Mouse (Mus musculus) myocyte (in vitro differentiated cells): Measurements from ENCODE around the gene Cd27.
A peak's percentile ranks its signal among the peaks of the same experiment; 100 is the strongest.

Experiments used
- CEBPB ChIP-seq: IDR thresholded peaks from 2 replicates; pipeline ENCODE4 v1.6.1; 2011; ENCODE audit warnings: mild to moderate bottlenecking, moderate library complexity; ENCODE audit not compliant: poor library complexity, insufficient read depth, severe bottlenecking
- E2F4 ChIP-seq: IDR thresholded peaks from one replicate; pipeline ENCODE4 v1.6.1; 2011; ENCODE audit warnings: mild to moderate bottlenecking, control low read depth, moderate library complexity; ENCODE audit not compliant: insufficient read depth
- MAX ChIP-seq: IDR thresholded peaks from one replicate; pipeline ENCODE4 v1.6.1; 2011; ENCODE audit warnings: low read depth, mild to moderate bottlenecking, control low read depth
- MYOD1 ChIP-seq, 3 experiments: IDR thresholded peaks; one replicate each; pipeline ENCODE4 v1.6.1; 2011; ENCODE audit warnings: control low read depth in 2 of 3, low read depth in 2 of 3, mild to moderate bottlenecking in 2 of 3, moderate library complexity in 1 of 3; ENCODE audit not compliant: insufficient read length in 2 of 3, control insufficient read depth in 1 of 3
- MYOG ChIP-seq, 3 experiments: IDR thresholded peaks; one replicate each; pipeline ENCODE4 v1.6.1; 2011; ENCODE audit warnings: control low read depth in 2 of 3, low read depth in 2 of 3, mild to moderate bottlenecking in 2 of 3; ENCODE audit not compliant: insufficient read length in 2 of 3, control insufficient read depth in 1 of 3, insufficient read depth in 1 of 3
- POLR2A ChIP-seq: IDR thresholded peaks from one replicate; pipeline ENCODE4 v1.6.1; 2011; ENCODE audit warnings: low read depth, mild to moderate bottlenecking, control low read depth, moderate library complexity; ENCODE audit not compliant: insufficient read length
- POLR2AphosphoS2 ChIP-seq: IDR thresholded peaks from one replicate; pipeline ENCODE4 v1.6.1; 2011; ENCODE audit warnings: low read depth, control low read depth; ENCODE audit not compliant: insufficient read length
- REST ChIP-seq: IDR thresholded peaks from one replicate; pipeline ENCODE4 v1.6.1; 2011; ENCODE audit warnings: mild to moderate bottlenecking, control low read depth, moderate library complexity; ENCODE audit not compliant: insufficient read depth, insufficient read length
- SRF ChIP-seq: IDR thresholded peaks from one replicate; pipeline ENCODE4 v1.6.1; 2011; ENCODE audit warnings: low read depth; ENCODE audit not compliant: control insufficient read depth, insufficient read length
- TCF12 ChIP-seq: IDR thresholded peaks from one replicate; pipeline ENCODE4 v1.6.1; 2011; ENCODE audit warnings: mild to moderate bottlenecking, control low read depth; ENCODE audit not compliant: poor library complexity, insufficient read depth, severe bottlenecking
- TCF3 ChIP-seq: IDR thresholded peaks from one replicate; pipeline ENCODE4 v1.6.1; 2011; ENCODE audit warnings: low read depth, control low read depth; ENCODE audit not compliant: insufficient read length
- USF1 ChIP-seq: IDR thresholded peaks from one replicate; pipeline ENCODE4 v1.6.1; 2011; ENCODE audit warnings: low read depth, mild to moderate bottlenecking, control low read depth, moderate library complexity

GRCm38 (mm10) chr6:125215148-125215954, 21.5 kb downstream of the Cd27 start, which contains the start of gene Vamp1:
- TF ChIP-seq POLR2A (peak; percentile 90), USF1 (no peak), MAX (no peak), CEBPB (no peak), TCF12 (no peak), MYOG (IDR thresholded peaks at IDR 0.05; ENCODE audit: control insufficient read depth in 1 of 3, insufficient read depth in 1 of 3, insufficient read length in 2 of 3, low read depth in 2 of 3) (peak in 2 of 3 experiments; percentile 47 to 64), SRF (peak; percentile 6), MYOD1 (IDR thresholded peaks at IDR 0.05; ENCODE audit: control insufficient read depth in 1 of 3, insufficient read length in 2 of 3, low read depth in 2 of 3) (peak in 2 of 3 experiments; percentile 21 to 61), E2F4 (no peak), TCF3 (no peak), POLR2AphosphoS2 (peak; percentile 86), REST (peak; percentile 26)
